Mouse (Mus musculus): ENCODE measurements around the gene Scd2.

DNA sequence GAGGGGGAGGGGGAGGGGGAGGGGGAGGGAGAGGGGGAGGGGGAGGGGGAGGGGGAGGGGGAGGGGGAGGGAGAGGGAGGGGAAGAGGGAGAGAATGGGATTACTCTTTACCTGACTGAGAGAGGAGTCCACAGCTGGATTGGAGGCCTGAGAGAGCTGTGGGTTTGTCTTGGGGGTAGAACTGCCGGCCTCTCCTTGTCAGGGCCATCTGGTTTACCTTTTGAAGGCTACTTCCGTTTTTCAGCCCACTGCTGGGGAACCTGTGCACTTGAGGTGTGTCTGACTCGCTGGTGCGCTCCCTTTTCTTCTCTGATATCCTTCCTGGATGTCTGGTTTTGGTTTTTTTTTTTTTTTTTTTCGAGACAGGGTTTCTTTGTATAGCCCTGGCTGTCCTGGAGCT lies 23.9 kb downstream of the Scd2 start:
- TF ChIP-seq POLR2A (IDR thresholded peaks at IDR 0.05; ENCODE audit: low read depth, low read length) (no peak), CTCF (IDR thresholded peaks at IDR 0.05; ENCODE audit: extremely low read depth, insufficient read length, insufficient replicate concordance, low read depth, low read length) (no peak)

Data from small intestine, adult 2 months (tissue).